Mouse (Mus musculus) stomach, embryonic 16.5 days (tissue): ENCODE data around the gene Rab43. TPM values are rescaled to one million over a fixed set of nuclear protein-coding genes. Genes with fewer than 3 reads are reported as not detected.

Experiments used
- ATAC-seq: fragments of 200-750 bp; cut with Nextera tagmentation; 2 replicates; pipeline ENCODE4 v1.8.0; 2017; ENCODE audit warnings: moderate number of reproducible peaks, moderate TSS enrichment; ENCODE audit not compliant: insufficient read depth, low FRiP score
- H3K27ac ChIP-seq: fragments of 300-500 bp; sonication (generic); 2 replicates; pipeline ENCODE4 v1.5.1; 2014; ENCODE audit warnings: low read length
- H3K27me3 ChIP-seq: fragments of 300-500 bp; sonication (generic); 2 replicates; pipeline ENCODE4 v1.6.1; 2014; ENCODE audit warnings: low read length, control low read depth, mixed read lengths; ENCODE audit not compliant: control insufficient read depth, insufficient read depth
- H3K36me3 ChIP-seq: fragments of 300-500 bp; sonication (generic); 2 replicates; pipeline ENCODE4 v1.6.1; 2014; ENCODE audit warnings: low read length; ENCODE audit not compliant: control insufficient read depth, insufficient read depth
- H3K4me1 ChIP-seq: fragments of 300-500 bp; sonication (generic); 2 replicates; pipeline ENCODE4 v1.6.1; 2014; ENCODE audit warnings: low read length, control low read depth, mixed read lengths; ENCODE audit not compliant: control insufficient read depth, insufficient read depth
- H3K4me2 ChIP-seq: fragments of 300-500 bp; sonication (generic); 2 replicates; pipeline ENCODE4 v1.6.1; 2014; ENCODE audit warnings: low read depth, low read length, mixed read lengths
- H3K4me3 ChIP-seq: fragments of 300-500 bp; sonication (generic); replicated peaks from 2 replicates; pipeline ENCODE4 v1.5.1; 2014; ENCODE audit warnings: mild to moderate bottlenecking, low read length
- H3K9ac ChIP-seq: fragments of 300-500 bp; sonication (generic); 2 replicates; pipeline ENCODE4 v1.6.1; 2014; ENCODE audit warnings: low read length
- H3K9me3 ChIP-seq: fragments of 300-500 bp; sonication (generic); replicated peaks from 2 replicates; pipeline ENCODE4 v1.6.1; 2016; ENCODE audit warnings: low read length, control low read depth; ENCODE audit not compliant: control insufficient read depth
- WGBS: fragments of 180-500 bp; shearing (Covaris S2); extraction: QIAGEN DNeasy Blood & Tissue Kit; methylation state at CpG from one replicate; pipeline ENCODE4 v1.1.7; 2014; 5-methylcytosine and 5-hydroxymethylcytosine counted together
- polyA plus RNA-seq: library from polyadenylated mRNA; unstranded; fragments of >200 nt; fragmentation: Nextera tagmentation; extraction: Ambion mirVana; gene quantifications from 2 replicates; pipeline ENCODE4 v1.2.1, GENCODE M21; 2015

The Rab43 gene
- polyA plus RNA-seq, 1 experiment from 2014 or later, result 10.7 TPM

- no peaks in the 10 kb centered on the region for H3K36me3 ChIP-seq
- ATAC-seq, result no peak
- no peaks in the 10 kb centered on the region for H3K9me3 ChIP-seq
- 84% methylated on average over 8 of the region's 8 CpGs for WGBS
- H3K27me3 ChIP-seq, result no peaks in the 10 kb centered on the region
- H3K4me3 ChIP-seq, result no peak overlapping the region
- H3K9ac ChIP-seq, result no peak overlapping the region
- no peak overlapping the region for H3K27ac ChIP-seq
- H3K4me1 ChIP-seq, result peaks cover 10% of the 10 kb centered on the region; the same call in 1 of the 2 replicates
- H3K4me2 ChIP-seq, result no peak overlapping the region
Measured at GRCm38 (mm10) chr6:87741978-87742377, 70.0 kb downstream of the Rab43 start.

- H3K36me3 ChIP-seq, result no peaks in the 10 kb centered on the region
- ATAC-seq, result no peak
- H3K9ac ChIP-seq, result no peak overlapping the region
- 0 out of 2 replicates have a peak, but pooled peaks cover 4% of the 10 kb centered on the region for H3K4me1 ChIP-seq
- no peak overlapping the region for H3K4me2 ChIP-seq
- no peaks in the 10 kb centered on the region for H3K9me3 ChIP-seq
- H3K27ac ChIP-seq, result no peak overlapping the region
- H3K4me3 ChIP-seq, result no peak overlapping the region
- H3K27me3 ChIP-seq, result no peaks in the 10 kb centered on the region
Measured at GRCm38 (mm10) chr6:87740496-87740895, 71.5 kb downstream of the Rab43 start.

GRCm38 (mm10) chr6:87739898-87740297, 72.1 kb downstream of the Rab43 start:
- Histone ChIP-seq H3K9ac (no peak overlapping the region), H3K4me2 (no peak overlapping the region), H3K4me3 (no peak overlapping the region), H3K27me3 (no peaks in the 10 kb centered on the region), H3K9me3 (no peaks in the 10 kb centered on the region), H3K36me3 (no peaks in the 10 kb centered on the region), H3K4me1 (0 out of 2 replicates have a peak, but pooled peaks cover 4% of the 10 kb centered on the region), H3K27ac (no peak overlapping the region)
- WGBS, result 35% methylated on average over 6 of the region's 6 CpGs
- ATAC-seq, result no peak

Other genes starting within 250 kb of the Rab43 start
- 3.2 and 3.3 TPM in 2 replicates for gene Prokr1, start 221.4 kb downstream of the Rab43 start, polyA plus RNA-seq
- 14.2 and 15.5 TPM in 2 replicates for gene Aplf, start 140.0 kb downstream of the Rab43 start, polyA plus RNA-seq
- gene Efcc1, start 81.3 kb downstream of the Rab43 start, polyA plus RNA-seq, result 0.90 and 1.3 TPM in 2 replicates
- gene Gp9, start 34.1 kb downstream of the Rab43 start, polyA plus RNA-seq, result 1.2 and 1.4 TPM in 2 replicates
- 3.0 and 6.1 TPM in 2 replicates for gene Gm45140, start 23.6 kb upstream of the Rab43 start, polyA plus RNA-seq
- 40.1 and 48.1 TPM in 2 replicates for gene Isy1, start 26.6 kb upstream of the Rab43 start, polyA plus RNA-seq
- 937 and 1,037 TPM in 2 replicates for gene Cnbp, start 38.9 kb upstream of the Rab43 start, polyA plus RNA-seq
- gene Copg1, start 75.7 kb upstream of the Rab43 start, polyA plus RNA-seq, result 171 and 182 TPM in 2 replicates
- 36.2 and 38.4 TPM in 2 replicates for gene Hmces, start 101.8 kb upstream of the Rab43 start, polyA plus RNA-seq
- 4.0 and 7.1 TPM in 2 replicates for gene H1fx, start 169.5 kb upstream of the Rab43 start, polyA plus RNA-seq
- gene Rab7, start 233.1 kb upstream of the Rab43 start, polyA plus RNA-seq, result 246 and 267 TPM in 2 replicates